Mouse (Mus musculus) cerebellum, adult 11 months (tissue): ENCODE data around the gene Mrgprb5.
"Not testable (repeated sequence)": the region's sequence is repeated elsewhere in the genome, so short reads cannot be mapped to it uniquely, and the experiment has no call there.

Experiments used
- DNase-seq: peaks from one replicate; pipeline ENCODE4 v3.0.0; 2022

The Mrgprb5 gene

GRCm38 (mm10) chr7:48168919-48169318 lies at the start of gene Mrgprb5:
Gene Mrgprb5, minus strand, starts transcription at chr7:48169019.
- no peak for DNase-seq

DNA sequence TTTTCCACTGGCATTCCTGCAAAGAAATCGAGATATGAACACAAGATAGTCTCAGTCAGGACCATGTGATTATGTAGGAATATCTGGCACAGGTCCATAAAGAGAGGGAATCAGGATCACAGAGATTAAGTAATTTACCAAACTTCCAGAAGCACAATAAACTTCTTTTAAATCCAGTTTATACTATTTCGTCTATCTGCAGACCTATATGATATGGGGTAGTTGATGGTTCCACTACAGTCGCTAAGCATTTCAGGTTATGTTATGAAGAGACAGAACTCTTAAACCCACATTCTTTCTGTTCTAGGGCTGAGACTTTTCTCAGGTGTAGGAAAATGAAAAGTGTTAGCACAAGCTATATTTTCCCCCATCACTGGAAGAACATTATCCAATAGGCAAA lies 30.4 kb upstream of the Mrgprb5 start, which contains the start of gene Mrgprb4:
Gene Mrgprb4, minus strand, starts transcription at position 101 of the 400 bp plus-strand sequence.
- no peak for DNase-seq

GRCm38 (mm10) chr7:48167471-48167870 lies 1.3 kb downstream of the Mrgprb5 start:
- no peak for DNase-seq

GRCm38 (mm10) chr7:48138248-48138702 lies 30.5 kb downstream of the Mrgprb5 start:
- DNase-seq = no peak

DNA sequence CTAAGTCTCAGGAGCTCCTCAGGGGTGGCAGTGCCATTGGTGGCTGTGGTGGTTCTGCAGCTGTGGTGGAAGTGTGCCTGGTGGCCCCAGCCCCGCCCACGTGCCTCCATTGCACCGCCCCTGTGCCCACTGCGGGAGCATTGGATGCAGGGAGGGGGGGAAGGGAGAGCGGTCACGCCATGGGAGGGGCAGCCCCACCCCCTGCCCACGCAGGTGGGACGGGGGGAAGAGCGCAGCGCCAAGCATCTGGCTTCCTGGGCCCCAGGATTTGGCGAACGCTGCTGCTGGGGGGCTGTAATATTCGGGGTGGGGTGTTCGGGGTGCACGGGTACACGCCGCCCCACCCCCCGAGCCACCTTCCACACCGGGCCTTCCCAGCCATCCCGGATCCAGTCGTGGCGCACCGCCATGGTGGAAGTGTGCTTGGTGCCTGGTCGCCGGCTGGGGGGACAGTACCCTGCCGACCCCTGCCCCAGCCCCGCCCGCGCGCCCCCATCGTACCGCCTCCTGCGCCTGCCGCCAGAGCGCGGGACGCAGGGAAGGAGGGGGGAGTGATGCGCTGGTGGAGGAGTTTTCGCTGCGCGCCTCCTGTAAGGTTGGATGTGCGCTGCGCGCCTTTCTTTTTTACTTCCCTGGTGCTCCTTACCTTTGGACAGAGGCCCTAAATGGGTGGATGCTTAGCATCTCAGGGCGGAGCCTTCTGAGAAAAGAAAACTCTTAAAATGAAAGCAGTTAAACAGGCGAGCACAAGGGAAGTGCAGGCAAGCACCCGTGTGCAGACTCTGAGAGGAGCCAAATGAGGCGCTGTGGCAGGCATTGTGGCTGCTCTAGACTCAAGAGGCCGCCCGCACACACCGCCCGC lies 31.4 kb downstream of the Mrgprb5 start:
- DNase-seq = no peak

GRCm38 (mm10) chr7:48132674-48133073 lies 36.1 kb downstream of the Mrgprb5 start:
- DNase-seq = no peak

- not testable (repeated sequence) for DNase-seq
Measured at GRCm38 (mm10) chr7:48132247-48132646, 36.6 kb downstream of the Mrgprb5 start.

- DNase-seq = not testable (repeated sequence)
Measured at GRCm38 (mm10) chr7:48131820-48132219, 37.0 kb downstream of the Mrgprb5 start.

- no peak for DNase-seq
Measured at GRCm38 (mm10) chr7:48123806-48124205, 45.0 kb downstream of the Mrgprb5 start.
